Mouse (Mus musculus) stomach, embryonic 14.5 days (tissue): ENCODE data around the gene Icam1. TPM values are rescaled to one million over a fixed set of nuclear protein-coding genes. Genes with fewer than 3 reads are reported as not detected.

Source experiments
- ATAC-seq: fragments of 200-750 bp; cut with Nextera tagmentation; 2 replicates; pipeline ENCODE4 v1.8.0; 2017; ENCODE audit warnings: low read depth, moderate TSS enrichment; ENCODE audit not compliant: insufficient number of reproducible peaks, insufficient read depth, low FRiP score
- H3K27ac ChIP-seq: fragments of 300-500 bp; sonication (generic); 2 replicates; pipeline ENCODE4 v1.5.1; 2014; ENCODE audit warnings: mild to moderate bottlenecking, low read length, moderate library complexity, mixed read lengths
- H3K27me3 ChIP-seq: fragments of 300-500 bp; sonication (generic); 2 replicates; pipeline ENCODE4 v1.6.1; 2014; ENCODE audit warnings: low read length, control low read depth, mixed read lengths; ENCODE audit not compliant: control insufficient read depth, insufficient read depth
- H3K36me3 ChIP-seq: fragments of 300-500 bp; sonication (generic); 2 replicates; pipeline ENCODE4 v1.6.1; 2014; ENCODE audit warnings: mild to moderate bottlenecking, control low read depth, low read length, moderate library complexity, mixed read lengths; ENCODE audit not compliant: control insufficient read depth, insufficient read depth
- H3K4me1 ChIP-seq: fragments of 300-500 bp; sonication (generic); 2 replicates; pipeline ENCODE4 v1.6.1; 2014; ENCODE audit warnings: low read length, control low read depth, mixed read lengths; ENCODE audit not compliant: control insufficient read depth, insufficient read depth
- H3K4me2 ChIP-seq: fragments of 300-500 bp; sonication (generic); replicated peaks from 2 replicates; pipeline ENCODE4 v1.6.1; 2014; ENCODE audit warnings: low read depth, low read length, control low read depth
- H3K4me3 ChIP-seq: fragments of 300-500 bp; sonication (generic); 2 replicates; pipeline ENCODE4 v1.5.1; 2014; ENCODE audit warnings: low read depth, low read length, control low read depth
- H3K9ac ChIP-seq: fragments of 300-500 bp; sonication (generic); replicated peaks from 2 replicates; pipeline ENCODE4 v1.6.1; 2014; ENCODE audit warnings: low read depth, mild to moderate bottlenecking, control low read depth, low read length, moderate library complexity, mixed read lengths
- H3K9me3 ChIP-seq: fragments of 300-500 bp; sonication (generic); 2 replicates; pipeline ENCODE4 v1.6.1; 2016; ENCODE audit warnings: low read depth, low read length, control low read depth; ENCODE audit not compliant: control insufficient read depth
- WGBS: fragments of 180-500 bp; shearing (Covaris S2); extraction: QIAGEN DNeasy Blood & Tissue Kit; methylation state at CpG from one replicate; pipeline ENCODE4 v1.1.7; 2014; 5-methylcytosine and 5-hydroxymethylcytosine counted together
- polyA plus RNA-seq: library from polyadenylated mRNA; unstranded; fragments of >200 nt; fragmentation: Nextera tagmentation; extraction: Ambion mirVana; gene quantifications from 2 replicates; pipeline ENCODE4 v1.2.1, GENCODE M21; 2014

Icam1 gene
- polyA plus RNA-seq, 1 experiment from 2014 or later = 10.6 TPM

DNA sequence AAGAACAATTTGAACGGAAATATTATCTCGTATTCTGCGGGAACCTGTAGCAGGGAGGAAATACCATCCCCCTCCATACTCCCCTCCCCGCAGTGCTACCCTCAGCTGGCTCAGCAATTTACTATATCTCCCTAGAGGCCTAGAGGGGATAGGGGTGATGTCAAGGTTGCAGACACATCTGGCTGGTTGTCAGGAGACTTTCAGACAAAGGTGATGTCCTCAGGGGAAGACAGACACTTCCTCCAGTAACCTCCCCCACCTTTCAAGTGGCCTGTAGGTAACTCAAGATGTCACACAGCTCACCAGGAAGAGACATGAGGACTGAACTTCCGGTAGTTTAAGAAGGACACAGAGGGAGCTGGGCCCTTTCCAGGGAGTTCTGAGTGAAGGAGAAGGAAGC lies 32.6 kb upstream of the Icam1 start:
- Histone ChIP-seq H3K4me1 (peaks cover 12% of the 10 kb centered on the region; the same call in 1 of the 2 replicates), H3K27me3 (no peaks in the 10 kb centered on the region), H3K9me3 (no peaks in the 10 kb centered on the region), H3K27ac (no peak overlapping the region), H3K9ac (no peak overlapping the region), H3K4me3 (no peak overlapping the region), H3K4me2 (no peak overlapping the region), H3K36me3 (no peaks in the 10 kb centered on the region)
- WGBS = 39% methylated on average over 5 of the region's 5 CpGs
- ATAC-seq = no peak

DNA sequence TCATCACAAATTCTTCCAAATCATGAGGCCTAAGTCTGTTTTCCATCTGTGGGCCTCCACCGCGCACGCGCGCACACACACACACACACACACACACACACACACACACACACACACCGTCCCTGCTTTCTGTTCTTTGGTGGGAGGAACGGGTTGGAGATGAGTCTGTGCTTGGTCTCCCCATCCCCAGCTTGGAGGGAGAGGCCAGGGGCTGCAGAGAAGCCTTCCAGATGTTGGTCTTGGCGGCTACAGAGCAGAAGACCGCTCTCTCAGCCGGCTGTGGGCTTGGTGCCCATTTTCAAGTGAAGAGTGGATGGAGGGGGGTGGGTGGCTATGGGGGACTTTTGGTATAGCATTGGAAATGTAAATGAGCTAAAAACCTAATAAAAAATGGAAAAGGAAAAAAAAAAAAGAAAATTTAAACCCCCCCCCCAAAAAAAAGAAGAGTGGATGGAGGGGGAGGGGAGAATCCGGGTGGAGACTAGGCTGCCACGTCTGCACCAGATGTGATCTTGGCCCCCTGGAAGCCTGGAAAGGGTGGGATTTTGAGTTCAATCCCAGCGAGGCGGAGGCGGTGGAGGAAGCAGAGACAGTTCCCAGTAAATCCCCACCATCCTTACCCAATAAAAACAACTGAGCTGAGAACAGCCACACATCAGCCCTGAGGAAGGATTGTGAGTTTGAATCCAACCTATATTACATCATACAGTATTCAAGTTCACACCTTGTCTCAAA lies 28.7 kb upstream of the Icam1 start:
- Histone ChIP-seq H3K9me3 (no peaks in the 10 kb centered on the region), H3K4me2 (no peak overlapping the region), H3K27ac (peak overlapping the region; percentile 91), H3K27me3 (no peaks in the 10 kb centered on the region), H3K4me1 (peaks cover 20% of the 10 kb centered on the region; the same call in 1 of the 2 replicates), H3K9ac (no peak overlapping the region), H3K36me3 (no peaks in the 10 kb centered on the region), H3K4me3 (no peak overlapping the region)
- ATAC-seq = peak; percentile 88
- WGBS = 31% methylated on average over 15 of the region's 15 CpGs

DNA sequence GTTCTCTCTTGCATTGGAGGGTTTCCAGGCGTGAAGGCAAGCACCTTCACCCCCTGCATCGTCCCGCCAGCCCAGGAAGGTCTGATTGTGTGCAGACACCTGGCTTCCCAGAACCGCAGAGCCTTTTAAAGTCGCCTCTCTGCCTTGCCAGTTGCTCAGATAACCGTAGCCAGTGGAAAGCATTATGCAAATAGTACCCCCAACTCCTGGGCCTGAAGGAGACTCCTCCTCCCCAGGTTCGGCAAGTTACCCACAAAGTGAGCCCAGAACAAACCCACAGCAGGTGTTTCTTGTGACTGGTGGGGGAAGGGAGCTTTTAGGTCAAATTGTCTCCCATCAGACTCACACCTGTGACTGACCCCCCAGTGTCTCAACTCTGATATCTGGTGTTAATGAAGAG lies 27.8 kb upstream of the Icam1 start:
- Histone ChIP-seq H3K4me3 (no peak overlapping the region), H3K27ac (peak overlapping the region; percentile 87), H3K36me3 (no peaks in the 10 kb centered on the region), H3K9me3 (no peaks in the 10 kb centered on the region), H3K4me1 (peaks cover 22% of the 10 kb centered on the region), H3K4me2 (no peak overlapping the region), H3K27me3 (no peaks in the 10 kb centered on the region), H3K9ac (no peak overlapping the region)
- WGBS = 21% methylated on average over 7 of the region's 7 CpGs
- ATAC-seq = no peak

DNA sequence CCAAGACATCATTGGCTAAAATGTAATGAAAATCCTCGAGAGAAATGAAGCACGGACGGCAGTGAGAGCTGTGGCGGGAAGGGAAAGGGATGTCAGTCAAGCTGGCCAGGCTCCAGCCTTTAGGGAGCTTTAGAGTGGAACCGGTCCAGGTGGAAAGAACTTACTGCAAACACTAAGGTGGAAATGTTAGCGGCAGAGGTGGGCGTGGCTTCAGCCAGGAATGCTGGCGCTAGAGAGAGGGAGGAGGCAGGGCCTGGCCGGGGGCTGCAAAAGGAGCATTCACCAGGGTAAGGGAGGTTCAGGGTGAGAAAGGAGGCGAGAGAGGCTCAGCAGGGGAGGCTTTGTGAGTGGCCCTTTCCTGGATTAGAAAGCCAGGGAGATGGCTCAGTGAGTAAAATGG lies 24.9 kb upstream of the Icam1 start:
- Histone ChIP-seq H3K4me1 (peaks cover 24% of the 10 kb centered on the region), H3K36me3 (no peaks in the 10 kb centered on the region), H3K27me3 (no peaks in the 10 kb centered on the region), H3K27ac (peak overlapping the region; percentile 69; the same call in 1 of the 2 replicates), H3K9me3 (no peaks in the 10 kb centered on the region), H3K4me3 (no peak overlapping the region), H3K9ac (no peak overlapping the region), H3K4me2 (peak overlapping the region; percentile 27)
- WGBS = 5% methylated on average over 10 of the region's 10 CpGs
- ATAC-seq = no peak

DNA sequence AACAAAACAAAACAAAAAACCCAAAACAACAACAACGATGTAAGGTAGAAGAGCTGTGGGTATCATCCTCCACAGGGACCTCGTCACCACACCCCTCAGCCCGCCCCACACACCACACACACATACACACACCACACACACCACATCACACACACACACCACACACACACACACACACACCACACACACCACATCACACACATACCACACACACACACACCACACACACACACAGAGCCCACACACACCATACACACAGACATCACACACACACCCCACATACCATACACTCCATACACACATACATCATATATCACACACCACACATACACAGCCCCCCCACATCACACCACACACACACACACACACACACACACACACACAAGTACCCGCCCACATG lies 24.2 kb upstream of the Icam1 start:
- Histone ChIP-seq H3K9me3 (no peaks in the 10 kb centered on the region), H3K27ac (no peak overlapping the region), H3K4me3 (no peak overlapping the region), H3K27me3 (no peaks in the 10 kb centered on the region), H3K9ac (no peak overlapping the region), H3K4me1 (peaks cover 19% of the 10 kb centered on the region), H3K36me3 (no peaks in the 10 kb centered on the region), H3K4me2 (no peak overlapping the region)
- 98% methylated on average over 4 of the region's 4 CpGs for WGBS
- no peak for ATAC-seq

DNA sequence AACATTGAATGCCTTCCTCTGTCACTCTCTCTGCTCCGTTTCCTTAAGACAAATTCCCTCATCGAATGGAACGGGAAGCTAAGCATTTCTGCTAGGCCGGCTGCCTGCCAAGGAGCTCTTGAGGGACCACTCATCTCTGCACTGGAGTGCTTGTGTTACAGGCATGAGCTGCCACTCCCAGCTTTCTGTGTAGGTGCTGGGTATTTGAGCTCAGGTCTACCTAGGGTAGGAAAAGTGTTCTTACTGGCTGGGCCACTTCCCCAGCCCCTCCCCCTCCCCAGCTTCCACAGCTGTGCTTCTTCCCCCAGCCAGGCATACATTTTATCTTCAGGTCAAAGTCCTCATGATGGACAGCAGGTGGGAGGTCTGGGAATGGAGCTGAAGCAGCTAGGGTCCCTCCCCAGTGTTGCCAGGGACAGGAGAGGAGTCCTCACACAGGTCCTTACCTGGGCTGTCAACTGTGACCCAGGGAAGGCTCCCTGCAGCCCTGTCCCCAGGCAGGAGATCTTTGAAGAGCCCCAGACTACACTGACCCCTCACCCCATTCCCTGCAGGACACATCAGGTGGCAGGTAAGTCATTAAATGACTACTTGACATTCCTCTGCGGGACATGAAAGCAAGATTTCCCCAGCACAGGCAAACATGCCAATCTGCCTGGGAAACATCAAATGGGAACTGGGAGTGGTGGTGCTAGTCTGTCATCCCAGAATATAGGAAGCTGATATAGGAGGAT lies 22.5 kb upstream of the Icam1 start:
- Histone ChIP-seq H3K4me2 (no peak overlapping the region), H3K9ac (no peak overlapping the region), H3K36me3 (no peaks in the 10 kb centered on the region), H3K27me3 (no peaks in the 10 kb centered on the region), H3K9me3 (no peaks in the 10 kb centered on the region), H3K4me3 (no peak overlapping the region), H3K27ac (peak overlapping the region; percentile 11; the same call in 1 of the 2 replicates), H3K4me1 (peaks cover 11% of the 10 kb centered on the region)
- WGBS = 20% methylated on average over 5 of the region's 5 CpGs
- peak; percentile 79 for ATAC-seq

DNA sequence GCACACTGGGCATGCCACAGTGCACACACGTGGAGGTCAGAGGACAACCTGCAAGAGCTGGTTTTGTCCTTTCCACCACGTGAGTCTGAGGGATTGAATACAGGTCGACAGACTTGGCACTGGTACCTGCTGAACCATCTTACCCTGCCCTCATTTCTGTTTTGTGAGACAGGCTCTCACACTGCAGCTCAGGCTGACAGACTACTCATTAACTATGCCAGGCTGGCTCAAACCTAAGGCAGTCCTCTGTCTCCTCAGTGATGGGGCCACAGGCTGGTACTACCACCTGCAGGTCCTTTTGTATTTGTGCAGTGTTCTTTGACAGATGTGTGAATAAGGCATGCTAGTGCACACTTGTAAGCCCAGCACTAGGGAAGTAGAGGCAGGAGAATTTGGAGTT lies 20.7 kb upstream of the Icam1 start:
- WGBS = 72% methylated on average over 3 of the region's 3 CpGs
- Histone ChIP-seq H3K9me3 (no peaks in the 10 kb centered on the region), H3K27ac (no peak overlapping the region), H3K27me3 (no peaks in the 10 kb centered on the region), H3K4me2 (no peak overlapping the region), H3K36me3 (no peaks in the 10 kb centered on the region), H3K4me1 (peaks cover 11% of the 10 kb centered on the region), H3K9ac (no peak overlapping the region), H3K4me3 (no peak overlapping the region)
- ATAC-seq = no peak

DNA sequence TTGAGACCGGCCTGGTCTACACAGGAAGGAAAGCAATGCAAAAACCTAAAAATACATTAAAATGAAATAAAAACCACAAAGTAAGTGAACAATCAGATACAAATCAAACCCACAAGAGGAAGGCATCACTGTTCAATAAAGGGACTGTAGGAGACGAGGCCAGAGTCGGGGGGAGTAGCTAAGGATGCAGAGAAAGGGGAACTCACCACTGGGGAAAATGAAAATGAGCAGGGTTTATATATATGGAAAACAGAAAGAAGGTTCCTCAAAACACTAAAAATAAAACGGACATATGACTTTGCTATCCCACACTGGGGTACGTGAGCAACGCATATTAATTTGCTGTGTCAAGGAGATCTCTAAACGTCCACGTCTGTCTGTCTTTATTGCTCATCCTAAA lies 18.7 kb upstream of the Icam1 start:
- Histone ChIP-seq H3K27me3 (no peaks in the 10 kb centered on the region), H3K4me1 (peaks cover 4% of the 10 kb centered on the region), H3K9me3 (no peaks in the 10 kb centered on the region), H3K36me3 (no peaks in the 10 kb centered on the region), H3K27ac (no peak overlapping the region), H3K4me2 (no peak overlapping the region), H3K9ac (no peak overlapping the region), H3K4me3 (no peak overlapping the region)
- ATAC-seq = no peak
- 85% methylated on average over 8 of the region's 8 CpGs for WGBS
